Mouse (Mus musculus) spleen, postnatal 4 days (tissue): ENCODE measurements around the gene Cox4i1.

ENCODE experiments used
- DNase-seq, 2 experiments: peaks; one replicate each; pipeline ENCODE4 v3.0.0; 2022; ENCODE audit warnings: low spot score in 2 of 2

Cox4i1 gene

GRCm38 (mm10) chr8:120667561-120668373 lies at the start of gene Cox4i1, which contains the start of gene Gm27021:
TSS of gene Cox4i1 (plus strand) at chr8:120668222.
TSS of gene Gm27021 (minus strand) at chr8:120668079.
- peak; percentile 94 to 97 for DNase-seq

- no peak for DNase-seq
These were observed 48.5 kb upstream of the Cox4i1 start for GRCm38 (mm10) chr8:120619235-120620180.

GRCm38 (mm10) chr8:120620441-120620840 lies 47.6 kb upstream of the Cox4i1 start:
- no peak for DNase-seq

- no peak for DNase-seq
These were observed 45.9 kb upstream of the Cox4i1 start for GRCm38 (mm10) chr8:120622161-120622560.

GRCm38 (mm10) chr8:120623608-120624007 lies 44.4 kb upstream of the Cox4i1 start:
- no peak for DNase-seq

- no peak for DNase-seq
These were observed 41.6 kb upstream of the Cox4i1 start for GRCm38 (mm10) chr8:120626461-120626860.

GRCm38 (mm10) chr8:120627298-120627697 lies 40.7 kb upstream of the Cox4i1 start:
- DNase-seq: no peak

- DNase-seq: no peak
These were observed 38.0 kb upstream of the Cox4i1 start for GRCm38 (mm10) chr8:120630031-120630430.

GRCm38 (mm10) chr8:120630848-120631247 lies 37.2 kb upstream of the Cox4i1 start:
- no peak for DNase-seq

GRCm38 (mm10) chr8:120631441-120632375 lies 36.3 kb upstream of the Cox4i1 start:
- no peak for DNase-seq

- no peak for DNase-seq
These were observed 34.9 kb upstream of the Cox4i1 start for GRCm38 (mm10) chr8:120632969-120633664.

- DNase-seq: no peak
These were observed 34.3 kb upstream of the Cox4i1 start for GRCm38 (mm10) chr8:120633665-120634271.

- DNase-seq: peak; percentile 23 to 72
These were observed 33.6 kb upstream of the Cox4i1 start for GRCm38 (mm10) chr8:120634329-120634839.

- DNase-seq: no peak
These were observed 26.8 kb upstream of the Cox4i1 start for GRCm38 (mm10) chr8:120641245-120641644.

GRCm38 (mm10) chr8:120642031-120642662 lies 25.9 kb upstream of the Cox4i1 start:
- no peak for DNase-seq

GRCm38 (mm10) chr8:120644663-120645062 lies 23.4 kb upstream of the Cox4i1 start:
- DNase-seq: no peak

GRCm38 (mm10) chr8:120647532-120647931 lies 20.5 kb upstream of the Cox4i1 start, which contains the start of gene 1190005I06Rik:
TSS of gene 1190005I06Rik (minus strand) at chr8:120647632.
- DNase-seq: no peak

GRCm38 (mm10) chr8:120656322-120657052 lies 11.5 kb upstream of the Cox4i1 start:
- no peak for DNase-seq

- DNase-seq: no peak
These were observed 10.6 kb upstream of the Cox4i1 start for GRCm38 (mm10) chr8:120657415-120657814.
